Mouse (Mus musculus) lung, postnatal 0 days (tissue): Measurements from ENCODE around the gene Carmil3. TPM values are rescaled to one million over a fixed set of nuclear protein-coding genes. Genes with fewer than 3 reads are reported as not detected.
A peak's percentile ranks its signal among the peaks of the same experiment; 100 is the strongest.

ENCODE experiments used
- ATAC-seq: fragments of 200-750 bp; cut with Nextera tagmentation; 2 replicates; pipeline ENCODE4 v1.8.0; 2017; ENCODE audit warnings: moderate library complexity
- DNase-seq: peaks from one replicate; pipeline ENCODE4 v3.0.0-alpha.2; 2016; ENCODE audit warnings: low spot score
- H3K27ac ChIP-seq: fragments of 300-500 bp; sonication (generic); 2 replicates; pipeline ENCODE4 v1.5.1; 2014; ENCODE audit warnings: antibody characterized with exemption, mild to moderate bottlenecking, low read length, mixed read lengths
- H3K27me3 ChIP-seq: fragments of 300-500 bp; sonication (generic); replicated peaks from 2 replicates; pipeline ENCODE4 v1.6.1; 2014; ENCODE audit warnings: low read length, mixed read lengths; ENCODE audit not compliant: insufficient read depth
- H3K36me3 ChIP-seq: fragments of 300-500 bp; sonication (generic); 2 replicates; pipeline ENCODE4 v1.6.1; 2014; ENCODE audit warnings: low read length, mixed read lengths; ENCODE audit not compliant: insufficient read depth
- H3K4me1 ChIP-seq: fragments of 300-500 bp; sonication (generic); 2 replicates; pipeline ENCODE4 v1.6.1; 2014; ENCODE audit warnings: antibody characterized with exemption, low read depth, low read length, mixed read lengths; ENCODE audit not compliant: insufficient read depth
- H3K4me2 ChIP-seq: fragments of 300-500 bp; sonication (generic); replicated peaks from 2 replicates; pipeline ENCODE4 v1.6.1; 2014; ENCODE audit warnings: low read depth, mild to moderate bottlenecking, low read length, moderate library complexity, mixed read lengths
- H3K4me3 ChIP-seq: fragments of 300-500 bp; sonication (generic); 2 replicates; pipeline ENCODE4 v1.5.1; 2014; ENCODE audit warnings: low read depth, low read length
- H3K9ac ChIP-seq: fragments of 300-500 bp; sonication (generic); replicated peaks from 2 replicates; pipeline ENCODE4 v1.6.1; 2014; ENCODE audit warnings: low read depth, mild to moderate bottlenecking
- H3K9me3 ChIP-seq: fragments of 300-500 bp; sonication (generic); 2 replicates; pipeline ENCODE4 v1.6.1; 2016; ENCODE audit warnings: low read length, mixed read lengths
- CTCF ChIP-seq: IDR thresholded peaks from 2 replicates; pipeline ENCODE4 v1.5.1; 2016; ENCODE audit warnings: antibody characterized with exemption, mild to moderate bottlenecking
- EP300 ChIP-seq: IDR thresholded peaks from 2 replicates; pipeline ENCODE4 v1.6.1; 2016; ENCODE audit warnings: antibody characterized with exemption, mild to moderate bottlenecking, control low read depth
- WGBS: fragments of 180-500 bp; shearing (Covaris S2); extraction: QIAGEN DNeasy Blood & Tissue Kit; methylation state at CpG from one replicate; pipeline ENCODE4 v1.1.7; 2014; 5-methylcytosine and 5-hydroxymethylcytosine counted together
- polyA plus RNA-seq: library from polyadenylated mRNA; unstranded; fragments of >200 nt; fragmentation: Nextera tagmentation; extraction: Ambion mirVana; gene quantifications from 2 replicates; pipeline ENCODE4 v1.2.1, GENCODE M21; 2015

The Carmil3 gene
- polyA plus RNA-seq, 1 experiment from 2014 or later: 0.23 TPM

DNA sequence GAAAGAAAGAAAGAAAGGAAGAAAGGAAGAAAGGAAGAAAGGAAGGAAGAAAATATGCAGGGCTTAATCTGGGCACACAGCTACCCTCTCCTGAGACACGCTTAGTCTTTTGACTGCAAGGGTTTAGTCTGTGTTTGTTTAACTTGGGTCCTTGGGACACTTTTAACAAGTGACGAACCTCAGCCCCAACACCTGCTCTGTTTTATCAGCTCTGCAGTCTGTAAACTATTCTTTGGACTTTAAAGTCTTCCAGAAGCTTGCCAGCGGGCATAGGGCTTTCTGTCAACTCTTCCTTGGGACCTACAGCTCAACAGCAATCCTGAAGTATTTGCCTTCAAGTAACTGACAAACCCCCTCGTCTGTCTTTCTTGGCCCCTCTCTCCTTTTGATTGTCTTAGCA lies 28.7 kb upstream of the Carmil3 start:
- Histone ChIP-seq H3K9ac (no peak overlapping the region), H3K36me3 (no peaks in the 10 kb centered on the region), H3K27me3 (no peaks in the 10 kb centered on the region), H3K9me3 (no peaks in the 10 kb centered on the region), H3K4me3 (no peak overlapping the region), H3K4me2 (no peak overlapping the region), H3K4me1 (no peaks in the 10 kb centered on the region), H3K27ac (no peak overlapping the region)
- DNase-seq (no peak), ATAC-seq (no peak)
- WGBS: 15% methylated on average over 4 of the region's 4 CpGs
- TF ChIP-seq CTCF (no peak), EP300 (no peak)

DNA sequence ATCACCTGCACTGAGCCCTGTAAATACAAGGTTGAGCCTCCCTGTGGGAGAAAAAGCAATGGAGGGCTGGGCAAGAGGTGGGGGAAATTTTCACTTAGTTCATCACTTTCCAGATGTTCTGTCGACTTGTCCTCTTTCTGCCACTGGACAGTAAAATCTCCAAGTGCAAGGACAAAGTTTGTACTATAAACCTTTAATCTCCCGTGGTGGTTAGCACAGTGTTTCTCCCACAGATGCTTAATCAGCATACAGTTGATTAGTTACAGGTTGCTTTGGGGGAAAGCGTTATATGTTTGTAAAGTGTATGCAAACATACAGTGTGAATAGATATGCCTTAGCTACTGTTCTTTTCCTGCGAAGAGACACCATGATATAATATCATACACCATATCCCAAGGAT lies 24.0 kb upstream of the Carmil3 start:
- Histone ChIP-seq H3K4me1 (no peaks in the 10 kb centered on the region), H3K36me3 (no peaks in the 10 kb centered on the region), H3K4me3 (no peak overlapping the region), H3K27me3 (no peaks in the 10 kb centered on the region), H3K27ac (no peak overlapping the region), H3K9me3 (no peaks in the 10 kb centered on the region), H3K4me2 (no peak overlapping the region), H3K9ac (no peak overlapping the region)
- no peak for DNase-seq
- TF ChIP-seq CTCF (no peak), EP300 (no peak)
- 60% methylated on average over 4 of the region's 4 CpGs for WGBS
- ATAC-seq: no peak

DNA sequence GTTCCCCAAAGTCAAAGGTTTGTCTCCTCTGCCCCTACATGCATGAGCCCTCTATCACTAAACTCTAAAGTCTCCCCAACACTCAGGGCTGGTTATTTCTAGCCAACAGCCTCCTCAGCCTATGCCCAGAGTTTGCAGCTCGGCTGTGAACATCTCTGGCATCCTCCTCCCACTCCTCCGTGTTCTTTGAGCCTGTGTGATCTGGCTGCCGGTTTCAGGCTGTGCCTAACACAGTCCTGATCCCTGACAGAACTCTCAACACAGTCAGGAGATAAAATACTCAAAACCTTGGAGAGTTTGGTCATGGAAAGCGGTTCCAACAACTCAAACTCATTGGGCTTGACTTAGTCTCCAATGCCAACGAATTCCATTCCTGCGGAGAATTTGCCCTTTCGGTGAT lies 23.3 kb upstream of the Carmil3 start:
- H3K4me2 ChIP-seq: no peak overlapping the region
- DNase-seq: no peak
- H3K4me1 ChIP-seq: no peaks in the 10 kb centered on the region
- no peaks in the 10 kb centered on the region for H3K27me3 ChIP-seq
- H3K27ac ChIP-seq: no peak overlapping the region
- no peak for TF ChIP-seq CTCF
- TF ChIP-seq EP300: no peak
- no peak overlapping the region for H3K4me3 ChIP-seq
- ATAC-seq: no peak
- no peak overlapping the region for H3K9ac ChIP-seq
- no peaks in the 10 kb centered on the region for H3K36me3 ChIP-seq
- H3K9me3 ChIP-seq: no peaks in the 10 kb centered on the region
- 67% methylated on average over 7 of the region's 7 CpGs for WGBS

DNA sequence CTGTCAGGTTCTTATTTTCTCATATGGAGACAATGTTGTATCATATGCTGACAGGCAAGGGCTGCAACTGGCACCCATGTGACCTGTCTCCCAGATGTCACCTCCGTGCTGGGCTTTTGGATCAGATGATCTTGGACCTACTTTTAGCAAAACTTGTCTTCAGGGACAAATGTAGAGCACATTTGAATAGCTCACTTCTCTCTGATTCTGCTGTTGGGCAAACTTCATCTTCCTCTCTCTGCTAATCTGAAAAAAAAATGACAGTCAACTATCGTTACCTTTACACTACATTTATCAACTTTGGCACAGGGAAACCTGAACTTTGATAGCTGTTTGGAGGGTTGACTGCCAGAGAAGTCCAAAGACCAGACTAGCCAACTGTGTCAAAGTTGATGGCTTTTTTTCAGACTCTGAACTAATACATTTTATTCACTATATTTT lies 22.1 kb upstream of the Carmil3 start:
- Histone ChIP-seq H3K4me1 (no peaks in the 10 kb centered on the region), H3K36me3 (no peaks in the 10 kb centered on the region), H3K4me3 (no peak overlapping the region), H3K27ac (no peak overlapping the region), H3K9me3 (no peaks in the 10 kb centered on the region), H3K27me3 (no peaks in the 10 kb centered on the region), H3K9ac (no peak overlapping the region), H3K4me2 (no peak overlapping the region)
- no peak for TF ChIP-seq CTCF
- no peak for TF ChIP-seq EP300
- ATAC-seq (no peak), DNase-seq (no peak)
- WGBS: 79% methylated on average over 2 of the region's 2 CpGs

DNA sequence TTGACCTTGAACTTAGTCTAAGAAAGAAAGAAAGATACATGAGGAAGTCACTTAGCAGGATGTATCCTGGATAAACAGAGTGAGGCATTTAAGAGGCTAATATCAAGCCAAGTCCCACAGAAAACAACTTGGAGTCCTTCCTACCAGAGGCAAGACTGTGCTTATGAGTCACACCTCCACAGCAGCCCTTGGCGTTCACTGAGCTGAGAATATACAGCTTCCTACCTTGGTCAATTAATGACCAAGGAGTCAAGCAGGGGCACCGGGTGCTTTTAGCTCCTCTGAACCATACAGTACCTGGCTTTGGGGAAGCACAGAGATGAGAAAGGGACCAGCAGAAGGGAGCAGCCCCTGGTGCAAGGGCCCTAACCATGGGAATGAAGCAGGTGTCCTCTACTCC lies 21.4 kb upstream of the Carmil3 start:
- Histone ChIP-seq H3K27ac (no peak overlapping the region), H3K9ac (no peak overlapping the region), H3K4me3 (no peak overlapping the region), H3K36me3 (no peaks in the 10 kb centered on the region), H3K27me3 (no peaks in the 10 kb centered on the region), H3K4me2 (no peak overlapping the region), H3K9me3 (no peaks in the 10 kb centered on the region), H3K4me1 (no peaks in the 10 kb centered on the region)
- 54% methylated on average over 2 of the region's 2 CpGs for WGBS
- ATAC-seq: no peak
- no peak for TF ChIP-seq CTCF
- no peak for TF ChIP-seq EP300
- no peak for DNase-seq

DNA sequence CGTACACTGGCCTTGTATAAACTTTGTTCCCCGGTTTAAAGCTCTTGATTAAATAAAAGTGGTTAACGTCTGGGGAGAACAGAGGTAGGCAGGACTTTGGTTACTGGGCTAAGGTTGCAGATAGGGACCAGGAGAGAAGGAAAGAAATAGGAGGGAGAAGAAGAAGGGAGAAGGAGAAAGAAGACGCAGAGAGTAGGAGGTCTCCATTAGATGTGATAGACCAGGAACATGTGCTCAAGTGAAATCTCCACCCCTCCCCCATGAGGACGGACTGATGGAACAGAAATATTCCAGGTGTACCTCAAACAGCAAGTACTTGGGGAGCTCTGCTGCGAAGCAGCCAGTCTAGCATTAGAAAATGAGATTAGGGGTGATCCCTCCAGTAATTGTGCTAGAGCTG lies 20.6 kb upstream of the Carmil3 start:
- no peak overlapping the region for H3K4me3 ChIP-seq
- no peaks in the 10 kb centered on the region for H3K9me3 ChIP-seq
- WGBS: 59% methylated on average over 6 of the region's 6 CpGs
- TF ChIP-seq CTCF (no peak), EP300 (no peak)
- no peaks in the 10 kb centered on the region for H3K36me3 ChIP-seq
- no peaks in the 10 kb centered on the region for H3K27me3 ChIP-seq
- DNase-seq (no peak), ATAC-seq (no peak)
- H3K9ac ChIP-seq: no peak overlapping the region
- no peak overlapping the region for H3K27ac ChIP-seq
- H3K4me1 ChIP-seq: no peaks in the 10 kb centered on the region
- no peak overlapping the region for H3K4me2 ChIP-seq

DNA sequence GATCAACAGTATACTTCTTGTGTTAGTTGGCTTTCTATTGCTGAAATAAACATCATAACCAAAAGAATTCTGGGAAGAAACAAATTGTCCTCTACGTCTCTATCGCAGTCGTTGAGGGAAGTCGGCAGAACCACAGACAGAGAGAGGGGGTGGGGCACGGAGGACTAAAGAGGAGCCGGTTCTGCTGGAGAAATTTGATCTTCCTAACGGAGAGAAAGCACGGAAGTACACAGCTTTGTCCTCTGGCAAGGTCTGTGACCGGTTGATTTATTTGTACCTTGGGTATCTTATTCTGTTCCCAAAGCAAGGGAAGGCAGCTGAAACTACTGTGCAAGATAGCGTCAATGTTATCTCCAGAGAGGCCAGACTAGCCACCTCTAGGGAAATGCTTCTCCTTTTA lies 19.6 kb upstream of the Carmil3 start:
- DNase-seq (peak; percentile 20), ATAC-seq (no peak)
- Histone ChIP-seq H3K9ac (no peak overlapping the region), H3K27ac (no peak overlapping the region), H3K27me3 (no peaks in the 10 kb centered on the region), H3K4me1 (no peaks in the 10 kb centered on the region), H3K4me2 (0 out of 2 replicates have a peak overlapping the region, but pooled peaks have one; percentile 22), H3K36me3 (no peaks in the 10 kb centered on the region), H3K4me3 (no peak overlapping the region), H3K9me3 (no peaks in the 10 kb centered on the region)
- TF ChIP-seq CTCF (no peak), EP300 (no peak)
- 2% methylated on average over 10 of the region's 10 CpGs for WGBS
